Mouse (Mus musculus) cerebellum, postnatal 14 days (tissue): ENCODE results near the gene Cbarp.

Experiments used
- DNase-seq, 2 experiments: peaks; one replicate each; pipeline ENCODE4 v3.0.0; 2021; ENCODE audit warnings: mixed read lengths in 2 of 2

The Cbarp gene

DNA sequence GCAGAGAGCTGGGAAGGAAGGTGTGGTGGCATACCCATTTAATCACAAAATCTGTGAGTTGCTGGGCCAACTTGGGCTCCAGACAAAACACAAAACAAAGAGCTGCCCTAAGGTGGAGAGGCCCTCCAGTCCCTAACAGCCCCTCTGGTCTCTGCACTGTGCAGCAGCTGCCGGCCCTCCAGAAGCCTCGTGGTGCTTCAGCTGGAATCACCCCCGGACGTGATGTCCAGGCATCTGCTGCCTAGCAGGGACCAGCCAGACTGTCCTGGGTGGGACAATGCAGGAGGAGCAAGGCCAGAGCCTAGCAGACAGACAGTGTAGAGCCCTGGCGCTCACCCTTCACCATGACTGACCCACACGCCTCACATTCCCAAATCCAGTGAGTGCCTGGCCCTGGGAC, 49.1 kb downstream of the Cbarp start:
- DNase-seq: no peak

DNA sequence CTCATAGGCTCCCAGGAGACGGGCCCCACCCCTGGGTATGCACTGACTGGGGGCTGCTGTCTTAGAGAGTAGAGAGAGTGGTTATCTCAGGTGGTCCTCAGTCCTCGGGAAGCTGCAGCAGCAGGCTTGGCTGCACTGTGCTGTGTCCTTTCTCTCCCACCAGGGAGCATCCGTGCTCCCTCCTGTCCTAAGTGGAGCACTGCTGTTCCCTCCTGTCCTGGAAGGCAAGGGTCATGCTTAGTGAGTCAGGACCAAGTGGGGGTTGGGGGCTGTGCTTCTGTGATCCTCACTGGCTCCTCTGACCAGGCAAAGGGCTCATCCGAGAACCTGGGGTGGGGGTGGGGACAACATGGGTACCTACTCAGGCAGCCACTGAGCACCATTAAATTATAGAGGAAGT, 51.5 kb downstream of the Cbarp start:
- no peak for DNase-seq

DNA sequence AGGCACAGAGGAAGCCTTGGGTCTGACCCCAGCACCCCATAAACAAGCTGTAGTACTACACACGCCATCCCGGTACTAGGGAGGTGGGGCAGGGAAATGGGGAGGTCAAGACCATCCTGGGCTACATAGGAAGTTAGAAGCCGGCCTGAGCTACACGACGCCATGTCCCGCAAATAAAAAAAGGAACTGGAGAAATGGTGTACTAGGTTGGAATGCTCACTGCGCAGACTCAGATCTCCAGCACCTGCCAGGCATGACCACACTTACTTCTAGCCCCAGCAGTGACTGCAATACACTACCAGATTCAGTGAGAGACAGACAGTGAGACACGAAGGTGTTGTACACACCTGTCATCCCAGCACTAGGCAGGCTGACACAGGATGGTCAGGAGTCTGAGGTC, 53.2 kb downstream of the Cbarp start:
- DNase-seq: no peak

DNA sequence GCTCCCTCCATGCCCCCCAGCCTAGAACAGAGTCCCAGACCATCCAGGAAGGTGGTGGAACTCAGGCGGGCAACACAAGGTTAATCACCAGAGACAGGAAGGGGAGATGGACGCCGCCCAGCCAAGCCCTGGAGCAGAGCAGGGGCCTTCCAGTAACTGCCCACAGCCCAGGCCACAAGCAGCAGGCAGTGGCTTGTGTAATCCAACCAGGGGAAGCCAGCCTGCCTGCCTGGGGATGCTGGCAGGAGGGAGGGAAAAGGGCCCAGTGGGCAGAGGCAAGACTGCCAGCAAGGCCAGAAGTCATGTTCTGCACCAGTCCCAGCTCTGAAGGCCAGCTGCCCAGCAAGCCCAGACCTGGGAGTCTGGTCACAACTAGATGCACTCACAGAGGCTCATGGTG, 53.8 kb downstream of the Cbarp start:
- no peak for DNase-seq

DNA sequence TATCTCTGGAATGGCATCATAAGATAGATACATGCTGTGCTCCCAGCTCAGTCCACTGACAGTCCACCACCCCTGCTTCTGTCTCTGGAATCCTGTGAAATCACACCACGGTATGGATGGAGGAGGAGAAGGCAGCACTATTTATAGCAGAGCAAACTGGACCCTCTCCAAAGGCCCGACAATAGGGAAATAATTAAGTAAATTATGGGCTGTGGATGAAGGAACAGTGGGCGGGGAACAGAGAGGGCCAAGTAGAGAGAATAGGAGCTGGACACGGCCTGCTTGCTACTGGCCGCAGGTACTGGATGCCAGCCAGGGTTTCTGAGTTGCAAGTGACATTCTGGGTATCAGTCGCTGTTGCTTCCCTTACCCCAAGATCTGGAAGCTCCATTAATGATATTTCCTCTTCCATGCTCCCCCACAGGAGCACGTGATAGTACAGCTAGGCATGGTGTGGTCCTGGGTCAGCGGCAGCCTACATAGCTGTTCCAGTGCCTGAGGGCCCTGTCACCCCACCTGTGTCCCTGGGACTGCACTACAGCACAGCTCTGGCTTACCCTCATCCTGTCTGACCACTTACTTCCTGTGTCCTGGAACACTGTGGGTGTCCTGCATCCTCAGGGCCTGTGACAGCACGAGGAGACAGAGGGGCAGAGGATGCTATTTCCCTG, 55.7 kb downstream of the Cbarp start:
- peak; percentile 54 to 62 for DNase-seq

DNA sequence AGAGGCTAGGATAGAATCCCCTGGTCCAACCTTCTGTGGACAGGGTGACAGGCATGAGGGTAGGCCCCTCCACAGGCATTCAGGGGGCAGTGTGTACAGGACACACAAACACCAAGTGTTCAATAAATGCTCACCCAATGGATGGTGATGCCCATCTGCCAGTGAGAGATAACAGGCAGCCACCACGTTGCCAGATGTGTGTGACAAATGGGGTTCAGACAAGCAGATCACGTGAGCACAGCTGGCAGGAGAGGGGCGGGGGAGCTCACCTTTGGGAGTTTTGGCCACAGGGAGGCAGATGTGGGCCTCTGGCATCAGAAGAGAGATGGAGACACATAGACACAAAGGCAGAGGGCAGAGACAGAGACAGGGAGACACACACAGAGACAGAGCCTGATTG, 59.6 kb downstream of the Cbarp start:
- no peak for DNase-seq
